Mouse (Mus musculus) cerebellum, adult 2 months (tissue): ENCODE data around the gene Gm10142.
"Not testable (repeated sequence)": the region's sequence is repeated elsewhere in the genome, so short reads cannot be mapped to it uniquely, and the experiment has no call there.

Source experiments
- CTCF ChIP-seq: fragments of 200-500 bp; IDR thresholded peaks from 2 replicates; pipeline ENCODE4 v1.5.1; 2011; ENCODE audit warnings: low read depth, mild to moderate bottlenecking, control low read depth, low read length, moderate library complexity, borderline replicate concordance; ENCODE audit not compliant: insufficient read depth
- POLR2A ChIP-seq: fragments of 200-500 bp; IDR thresholded peaks from 2 replicates; pipeline ENCODE4 v1.6.1; 2011; ENCODE audit warnings: low read length, control low read depth, borderline replicate concordance; ENCODE audit not compliant: insufficient read depth

DNA sequence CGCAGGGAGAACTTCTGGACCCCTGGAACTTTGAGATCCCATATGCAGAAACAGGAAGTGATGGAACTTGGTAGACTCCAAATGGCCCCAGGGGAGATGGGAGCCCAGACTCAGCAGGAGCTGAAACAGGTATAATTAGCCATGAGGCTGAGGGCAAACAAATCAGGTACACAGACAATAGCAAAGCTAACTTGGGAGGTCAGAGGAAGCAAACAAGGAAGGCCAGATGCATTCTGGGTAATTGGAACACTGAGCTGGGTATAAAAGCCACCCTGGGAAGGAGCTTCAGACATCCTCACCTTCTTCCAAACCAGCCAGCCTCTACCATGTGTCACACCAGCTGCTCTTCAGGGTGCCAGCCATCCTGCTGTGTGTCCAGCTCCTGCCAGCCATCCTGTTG is 4.7 kb downstream of the Gm10142 start, which contains the start of gene Krtap12-1:
- not testable (repeated sequence) for TF ChIP-seq POLR2A, CTCF
